Mouse (Mus musculus): ENCODE results near the gene Dnajc30.

GRCm38 (mm10) chr5:135063629-135064381 is at the start of gene Dnajc30:
- TF ChIP-seq POLR2A (IDR thresholded peaks at IDR 0.05; ENCODE audit: low read depth, low read length) (no peak), CTCF (conservative IDR thresholded peaks at IDR 0.05; ENCODE audit: insufficient read depth, insufficient read length, low read depth, low read length) (no peak)
